Mouse (Mus musculus) induced T-regulatory cell, adult 2 months (primary cell): ENCODE data around the gene Cep170b.
A peak's percentile ranks its signal among the peaks of the same experiment; 100 is the strongest.

Experiments used
- DNase-seq: peaks from one replicate; pipeline ENCODE4 v3.0.0-alpha.2; 2012; ENCODE audit warnings: low read depth

The Cep170b gene

GRCm38 (mm10) chr12:112720216-112720615 lies at the start of gene Cep170b:
Gene Cep170b (plus strand): TSS chr12:112720455.
- DNase-seq = no peak

- no peak for DNase-seq
Measured at GRCm38 (mm10) chr12:112670718-112671393, 49.4 kb upstream of the Cep170b start.

DNA sequence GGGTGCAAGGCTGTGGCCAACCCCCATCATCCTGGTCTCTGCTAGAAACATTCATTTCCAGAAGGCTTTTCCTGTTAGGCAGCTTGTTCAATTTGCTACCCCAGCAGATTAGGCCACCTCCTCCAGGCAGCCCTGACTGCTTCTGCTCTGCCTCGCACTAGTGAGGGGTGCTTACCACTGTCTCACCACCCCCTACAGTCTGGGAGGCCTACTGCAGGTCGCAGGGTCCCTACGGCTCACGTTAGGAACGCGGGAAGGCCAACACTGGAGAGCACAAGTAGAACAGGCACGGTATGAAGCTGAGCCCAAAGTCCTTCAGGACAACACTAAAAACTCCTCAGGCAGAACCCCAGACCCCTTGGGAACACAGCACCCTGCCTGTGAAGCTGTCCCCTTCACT lies 48.4 kb upstream of the Cep170b start:
- no peak for DNase-seq

DNA sequence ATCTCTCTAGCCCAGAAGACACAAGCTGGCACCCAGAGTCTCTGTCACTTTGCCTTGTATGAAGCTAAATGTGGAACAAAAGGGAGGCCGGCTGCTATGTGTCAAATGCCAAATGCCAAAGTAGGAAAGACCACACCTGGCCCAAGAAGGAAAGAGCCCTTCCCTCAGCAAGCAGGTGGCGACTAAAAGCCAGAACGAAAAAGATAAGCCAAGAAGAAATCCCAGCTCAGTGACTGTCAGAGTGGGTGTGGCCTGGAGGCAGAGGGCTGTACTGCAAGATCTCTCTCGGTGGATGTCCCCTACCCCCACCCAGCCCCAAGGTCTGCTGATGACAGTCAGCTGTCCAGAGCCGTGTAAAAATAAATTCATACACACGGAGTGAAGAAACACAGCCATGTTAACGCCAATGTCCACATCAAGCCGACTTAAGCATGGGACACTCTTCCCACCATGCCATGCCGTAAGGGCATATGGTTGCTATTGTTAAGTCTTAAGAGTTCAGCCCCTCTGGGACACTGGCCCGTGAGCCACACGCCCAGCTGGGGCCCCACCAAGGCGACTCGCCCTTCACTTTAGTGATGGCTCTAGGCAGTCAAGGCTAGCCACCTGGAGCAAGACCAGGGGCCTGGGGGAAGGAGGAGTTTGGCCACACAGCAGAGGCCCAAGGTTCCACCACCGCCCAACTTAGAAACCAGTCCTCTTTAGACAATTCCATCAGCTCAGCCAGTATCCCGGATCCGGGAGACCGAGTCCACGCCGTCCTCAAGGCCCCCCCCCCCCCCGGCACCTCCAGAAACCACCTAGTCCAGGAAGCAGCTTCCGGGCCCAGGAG lies 47.3 kb upstream of the Cep170b start:
- peak; percentile 71 for DNase-seq

- peak; percentile 49 for DNase-seq
Measured at GRCm38 (mm10) chr12:112673576-112674091, 46.6 kb upstream of the Cep170b start.

GRCm38 (mm10) chr12:112674132-112675011 lies 45.9 kb upstream of the Cep170b start, which contains the start of gene Akt1:
Gene Akt1 (minus strand): TSS chr12:112674884.
- DNase-seq = peak; percentile 79

- peak; percentile 96 for DNase-seq
Measured at GRCm38 (mm10) chr12:112675245-112676035, 44.8 kb upstream of the Cep170b start.

DNA sequence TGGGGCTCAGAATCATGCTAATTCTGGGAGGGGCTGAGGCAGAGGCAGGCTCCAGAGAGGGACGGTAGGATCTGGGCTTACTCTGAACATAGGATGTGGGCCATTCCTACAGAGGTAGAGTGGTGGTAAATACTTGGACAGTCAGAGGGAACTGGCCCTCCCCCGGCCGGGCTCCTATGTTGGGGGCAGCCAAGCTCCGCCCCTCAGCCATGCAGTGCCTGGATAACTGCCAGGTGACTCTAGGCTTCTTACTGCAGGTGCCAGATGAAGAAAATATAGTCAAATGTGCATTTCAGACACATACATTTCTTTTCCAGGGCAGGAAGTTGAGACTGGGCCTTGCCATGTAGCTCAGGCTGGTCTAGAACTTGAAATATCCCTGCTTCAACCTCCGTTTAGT lies 43.2 kb upstream of the Cep170b start:
- no peak for DNase-seq

GRCm38 (mm10) chr12:112677943-112678554 lies 42.2 kb upstream of the Cep170b start:
- no peak for DNase-seq

GRCm38 (mm10) chr12:112678555-112679026 lies 41.7 kb upstream of the Cep170b start, which contains the start of gene Zbtb42:
Gene Zbtb42 (plus strand): TSS chr12:112678828.
- DNase-seq = peak; percentile 62

- DNase-seq = peak; percentile 72
Measured at GRCm38 (mm10) chr12:112679027-112679996, 40.9 kb upstream of the Cep170b start.

- DNase-seq = no peak
Measured at GRCm38 (mm10) chr12:112683351-112683750, 36.9 kb upstream of the Cep170b start.

DNA sequence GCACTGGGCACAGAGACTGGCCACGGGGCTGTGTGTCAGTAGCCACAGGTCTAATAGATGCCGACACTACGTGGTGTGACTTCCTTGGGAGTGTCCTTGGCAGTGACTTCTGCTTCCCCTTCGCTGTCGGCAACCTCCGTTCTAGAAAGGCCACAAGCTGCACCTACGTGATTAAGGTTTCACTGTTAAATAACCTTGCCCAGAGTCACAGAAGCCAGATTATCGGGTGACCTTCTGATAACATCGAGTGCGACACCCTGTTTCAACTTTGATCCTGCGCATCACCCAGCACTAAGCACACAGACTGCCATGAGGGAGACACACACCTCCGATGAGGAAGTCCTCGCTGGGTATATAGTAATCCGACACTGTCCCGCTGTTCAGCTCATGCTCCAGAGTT lies 31.8 kb upstream of the Cep170b start:
- DNase-seq = peak; percentile 50

DNA sequence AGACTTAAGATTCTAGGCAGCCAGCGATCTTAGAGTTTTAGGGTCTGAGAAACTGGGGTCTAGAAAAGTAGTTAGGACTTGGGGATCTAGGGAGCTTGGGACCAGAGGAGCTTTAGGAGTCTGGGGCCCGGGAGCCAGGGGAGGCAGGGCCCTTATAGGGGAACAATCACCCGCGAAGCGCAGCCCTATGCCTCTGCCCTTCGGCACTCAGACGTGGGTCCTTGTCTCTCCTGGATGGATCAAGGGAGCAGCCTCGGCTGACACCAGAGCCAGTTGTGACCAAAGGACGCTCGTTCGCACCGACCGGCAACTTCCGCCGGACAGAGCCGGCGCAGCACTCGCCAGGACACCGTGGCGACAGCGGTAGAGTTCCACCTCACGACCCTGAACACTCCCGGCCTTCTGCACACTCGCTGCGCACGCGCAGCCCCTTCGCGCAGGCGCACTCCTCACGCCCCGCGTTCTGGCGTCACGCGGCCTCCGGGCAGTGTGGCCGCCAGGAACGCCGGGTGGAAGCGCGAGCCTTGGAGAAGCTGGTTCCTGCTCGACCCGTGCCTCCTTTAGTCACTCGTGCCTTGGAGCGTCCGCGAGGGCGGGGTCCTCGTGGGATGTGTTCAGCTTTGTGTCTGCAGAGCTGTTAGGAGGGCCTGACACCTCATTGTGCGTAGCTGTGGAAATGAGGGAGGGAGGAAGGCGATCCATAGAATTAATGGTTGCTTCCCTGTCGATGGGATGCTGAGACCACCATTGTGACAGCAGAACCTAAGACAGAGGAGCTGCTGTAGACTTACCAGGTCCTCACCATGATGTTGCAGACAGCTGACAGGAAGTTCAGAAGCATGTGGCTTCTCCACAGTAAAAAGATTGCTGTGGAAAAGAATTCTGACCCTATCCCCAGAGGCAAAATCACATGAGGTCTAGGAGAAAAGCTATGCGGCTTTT lies 26.8 kb upstream of the Cep170b start:
- peak; percentile 94 for DNase-seq

- DNase-seq = no peak
Measured at GRCm38 (mm10) chr12:112694127-112694475, 26.2 kb upstream of the Cep170b start.

GRCm38 (mm10) chr12:112696806-112697425 lies 23.3 kb upstream of the Cep170b start:
- DNase-seq = no peak

GRCm38 (mm10) chr12:112700522-112700921 lies 19.7 kb upstream of the Cep170b start:
- no peak for DNase-seq
